Mouse (Mus musculus) G1E (cell line): ENCODE measurements around the gene Celf2.

Source experiments
- CTCF ChIP-seq: IDR thresholded peaks from 2 replicates; pipeline ENCODE4 v1.5.1; 2012; ENCODE audit warnings: low read depth, low read length, inconsistent platforms, mixed read lengths
- GATA1 ChIP-seq: IDR thresholded peaks from 2 replicates; pipeline ENCODE4 v1.6.1; 2012; ENCODE audit warnings: borderline replicate concordance, low read length, inconsistent platforms, mixed read lengths
- GATA2 ChIP-seq: IDR thresholded peaks from 2 replicates; pipeline ENCODE4 v1.6.1; 2012; ENCODE audit warnings: low read depth, low read length, inconsistent platforms, borderline replicate concordance
- POLR2AphosphoS5 ChIP-seq: IDR thresholded peaks from 2 replicates; pipeline ENCODE4 v1.6.1; 2012; ENCODE audit warnings: low read depth, low read length, inconsistent platforms; ENCODE audit not compliant: insufficient replicate concordance
- TAL1 ChIP-seq: conservative IDR thresholded peaks from 2 replicates; pipeline ENCODE4 v1.6.1; 2012; ENCODE audit warnings: low read depth, low read length, inconsistent platforms, mixed read lengths

- TF ChIP-seq CTCF (no peak), TAL1 (no peak), GATA1 (no peak), POLR2AphosphoS5 (no peak), GATA2 (no peak)
These were observed 274.8 kb downstream of the Celf2 start for GRCm38 (mm10) chr2:7234587-7234986.
